Mouse (Mus musculus): ENCODE measurements around the gene Cnp. TPM values are rescaled to one million over a fixed set of nuclear protein-coding genes. Genes with fewer than 3 reads are reported as not detected.
"Not testable (repeated sequence)": the region's sequence is repeated elsewhere in the genome, so short reads cannot be mapped to it uniquely, and the experiment has no call there.

Gene Cnp
- total RNA-seq, 2 experiments from 2014 or later: 14.4 to 23.1 TPM

DNA sequence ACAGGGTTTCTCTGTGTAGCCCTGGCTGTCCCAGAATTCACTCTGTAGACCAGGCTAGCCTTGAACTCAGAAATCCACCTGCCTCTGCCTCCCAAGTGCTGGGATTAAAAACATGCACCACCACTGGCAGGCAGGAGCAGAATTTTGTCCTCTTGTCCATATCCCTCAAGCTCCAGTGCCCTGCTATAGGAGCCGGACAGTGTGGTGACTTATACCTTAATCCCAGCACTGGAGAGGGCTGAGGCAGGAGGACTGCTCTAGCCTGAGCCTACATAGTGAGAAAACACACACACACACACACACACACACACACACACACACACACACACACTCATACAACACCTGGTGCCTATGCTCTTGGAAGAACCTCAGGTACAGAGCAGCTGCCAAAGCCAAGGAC, 7.7 kb downstream of the Cnp start:
- ATAC-seq (replicated peaks; ENCODE audit: low FRiP score, poor library complexity, severe bottlenecking): not testable (repeated sequence)

DNA sequence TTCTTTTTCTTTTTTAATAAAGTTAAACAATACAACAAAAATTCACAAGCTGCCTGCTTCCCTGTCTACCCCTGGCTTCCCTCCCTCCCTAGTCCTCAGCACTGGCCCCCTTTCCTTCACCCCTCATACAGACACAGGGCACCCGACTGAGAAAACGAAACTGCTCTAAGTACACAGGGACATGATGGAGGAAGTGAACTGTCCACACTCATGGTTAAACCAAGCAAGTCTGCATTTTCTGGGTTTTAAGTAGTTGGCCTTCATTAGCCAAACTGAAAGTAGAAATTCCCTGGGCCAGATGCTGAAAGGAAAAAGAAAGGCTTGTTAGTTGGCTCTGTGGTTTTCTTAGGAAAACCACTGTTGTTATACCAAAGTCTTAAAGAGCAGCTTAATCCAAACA, 8.1 kb downstream of the Cnp start:
- no peak for ATAC-seq (replicated peaks; ENCODE audit: low FRiP score, poor library complexity, severe bottlenecking)

DNA sequence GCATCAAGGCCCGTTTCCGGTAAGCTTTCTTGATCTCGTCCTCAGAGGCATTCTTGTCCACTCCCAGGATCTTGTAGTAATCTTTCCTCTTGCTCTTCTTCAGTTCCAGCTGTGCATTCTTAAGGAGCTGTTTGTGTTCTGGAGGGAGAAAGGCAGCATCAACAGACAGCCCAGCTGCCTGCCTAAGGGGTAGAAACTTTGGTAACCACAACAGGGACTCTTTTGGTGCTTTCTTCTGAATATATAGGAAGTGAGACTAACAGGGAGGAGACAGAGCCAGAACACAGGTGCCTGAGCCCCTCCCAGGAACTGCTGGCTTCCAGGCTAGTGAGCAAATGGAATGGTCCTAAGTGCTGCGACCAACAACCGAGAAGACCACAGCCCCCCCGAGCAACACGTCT, 9.9 kb downstream of the Cnp start:
- ATAC-seq (replicated peaks; ENCODE audit: low FRiP score, poor library complexity, severe bottlenecking): no peak

DNA sequence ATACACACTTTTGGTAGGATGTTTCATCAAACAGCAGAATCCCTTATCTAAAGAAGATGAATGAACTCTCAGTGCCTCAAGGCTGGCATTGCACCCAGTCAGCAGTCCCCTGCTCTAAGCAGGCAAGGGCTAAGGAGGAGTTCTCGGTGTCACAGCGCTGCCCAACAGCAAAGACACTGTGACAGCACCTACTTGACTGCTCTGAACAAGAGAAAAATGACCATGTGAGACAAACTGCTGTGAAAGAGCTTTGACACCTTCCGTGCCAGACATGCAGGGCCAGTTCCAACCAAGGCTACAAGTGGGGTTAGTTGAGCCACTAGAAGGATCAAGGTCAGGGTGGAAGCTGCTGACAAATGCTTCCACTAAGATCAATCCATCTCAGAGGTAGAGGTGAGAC, 10.4 kb downstream of the Cnp start:
- no peak for ATAC-seq (replicated peaks; ENCODE audit: low FRiP score, poor library complexity, severe bottlenecking)

DNA sequence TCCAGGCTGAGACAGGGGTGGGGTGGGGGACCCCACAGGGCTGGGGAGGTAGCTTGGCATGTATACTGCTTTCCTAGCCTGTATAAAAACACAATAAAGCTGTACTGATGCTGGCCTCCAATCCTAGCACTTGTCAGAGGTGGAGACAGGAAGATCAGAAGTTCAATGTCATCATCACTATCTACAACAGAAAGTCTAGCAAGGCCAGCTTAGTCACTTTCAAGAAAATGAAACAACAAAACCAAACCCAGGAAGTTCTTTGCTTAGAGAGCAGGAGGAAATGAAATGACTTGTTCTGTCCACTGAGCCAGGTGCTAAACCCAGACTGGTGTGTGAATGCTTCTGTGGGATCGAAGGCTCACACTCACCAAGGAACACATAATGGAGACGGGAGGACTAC, 13.8 kb downstream of the Cnp start:
- ATAC-seq (replicated peaks; ENCODE audit: low FRiP score, poor library complexity, severe bottlenecking): no peak

DNA sequence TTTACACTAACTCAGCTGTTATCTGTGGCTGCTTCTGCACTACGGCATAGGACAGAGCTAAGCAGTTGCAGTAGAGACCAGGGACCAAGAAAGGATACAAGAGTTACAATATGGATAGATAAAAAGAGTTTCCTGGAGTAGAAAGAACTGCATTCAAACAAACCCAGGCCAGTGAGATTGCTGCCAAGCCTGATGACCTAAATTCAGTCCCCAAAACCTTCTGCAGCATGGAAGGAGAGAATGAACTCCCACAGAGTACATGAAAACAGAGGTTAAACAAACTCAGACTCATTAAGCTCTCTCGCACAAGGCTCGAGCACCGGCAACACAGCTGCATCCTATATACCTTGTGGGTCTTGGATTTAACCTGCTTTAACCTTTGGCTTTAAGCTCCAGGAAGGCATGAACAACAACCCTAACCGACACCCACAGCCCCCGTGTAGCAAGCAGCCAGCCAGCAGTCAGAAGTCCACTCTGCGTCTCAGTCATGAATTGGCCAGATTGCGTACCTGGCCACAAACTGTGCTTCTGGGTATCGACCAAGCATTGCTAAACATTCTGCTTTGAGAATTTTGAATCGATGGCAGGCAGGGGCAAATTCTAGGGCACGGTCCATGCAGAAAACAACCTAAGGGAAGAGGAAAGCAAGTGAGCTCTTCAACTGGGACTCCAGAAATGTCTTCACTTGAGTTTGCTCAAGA, 17.8 kb downstream of the Cnp start:
- no peak for ATAC-seq (replicated peaks; ENCODE audit: low FRiP score, poor library complexity, severe bottlenecking)

DNA sequence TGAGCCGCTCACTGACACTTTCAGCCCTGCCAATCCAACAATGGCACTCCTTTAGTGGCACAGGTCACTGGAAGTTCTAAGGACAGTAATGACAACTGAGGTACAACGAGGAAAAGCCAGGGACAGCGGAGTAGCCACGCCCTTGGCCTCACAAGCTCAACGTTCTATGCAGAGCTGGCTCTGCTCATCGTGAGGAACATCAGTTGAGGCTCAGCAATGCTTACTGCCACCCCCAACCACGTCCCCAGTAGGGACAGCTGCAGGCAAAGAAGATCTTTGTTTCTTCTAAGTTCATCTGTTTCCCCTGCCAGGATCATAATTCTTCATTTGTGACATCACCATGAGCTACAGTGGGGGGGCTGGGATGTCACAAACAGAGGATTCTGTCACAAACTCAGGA, 19.9 kb downstream of the Cnp start:
- no peak for ATAC-seq (replicated peaks; ENCODE audit: low FRiP score, poor library complexity, severe bottlenecking)

DNA sequence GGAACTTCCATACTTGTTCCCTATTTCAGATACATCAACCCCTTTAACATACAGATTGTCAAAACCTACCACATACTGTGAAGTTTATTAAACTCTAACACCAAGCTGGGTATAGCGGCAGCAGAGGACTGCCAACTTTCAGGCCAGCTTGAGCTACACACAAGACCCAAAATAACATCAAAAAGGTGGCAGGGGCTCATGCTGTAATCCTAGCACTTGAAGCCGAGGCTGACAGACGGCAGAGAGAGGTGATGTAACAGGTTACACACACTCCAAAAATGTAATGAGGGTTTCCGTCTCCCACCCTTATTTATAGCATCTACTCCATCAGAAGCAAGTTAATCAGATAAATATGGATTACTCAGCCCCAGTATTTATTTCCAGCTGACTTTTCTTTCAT, 20.8 kb downstream of the Cnp start:
- ATAC-seq (replicated peaks; ENCODE audit: low FRiP score, poor library complexity, severe bottlenecking): no peak

DNA sequence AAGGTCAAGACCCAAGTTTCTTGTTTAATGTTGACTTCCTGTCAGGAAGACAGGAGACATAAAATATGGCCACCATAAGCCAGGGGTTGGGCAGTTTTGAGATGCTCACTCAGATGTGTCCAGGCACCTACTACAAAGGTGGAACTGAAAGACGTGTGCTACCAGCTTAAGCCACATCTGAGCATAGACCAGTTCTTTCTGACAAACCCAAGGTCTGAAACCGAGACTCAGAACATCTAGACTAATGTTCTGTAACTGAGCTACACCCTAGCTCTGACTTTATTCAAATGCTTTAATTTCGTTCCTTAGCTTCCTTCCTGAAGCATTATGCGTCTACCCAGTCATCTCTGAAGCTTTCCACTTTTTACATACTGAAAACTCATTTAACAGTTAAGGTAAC, 23.4 kb downstream of the Cnp start:
- ATAC-seq (replicated peaks; ENCODE audit: low FRiP score, poor library complexity, severe bottlenecking): no peak

DNA sequence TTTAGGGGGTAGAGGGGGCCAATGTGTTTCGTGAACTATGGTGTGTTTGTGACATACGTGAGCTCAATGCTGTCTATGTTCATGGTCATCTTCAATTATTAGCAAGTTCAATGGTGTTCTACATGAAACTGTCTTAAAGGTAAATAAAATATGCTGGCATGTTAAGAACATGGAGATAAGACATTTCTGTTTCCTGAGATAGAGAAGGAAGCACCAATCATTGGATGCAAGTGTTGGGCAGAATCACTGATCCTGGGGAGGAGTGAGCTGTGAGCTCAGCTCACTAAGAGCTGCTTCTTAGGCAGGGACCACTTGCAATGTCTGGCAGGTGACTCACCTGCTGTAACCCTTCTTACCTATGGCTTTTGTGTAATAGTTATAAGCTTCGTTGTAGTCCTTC, 26.7 kb downstream of the Cnp start:
- ATAC-seq (replicated peaks; ENCODE audit: low FRiP score, poor library complexity, severe bottlenecking): no peak

DNA sequence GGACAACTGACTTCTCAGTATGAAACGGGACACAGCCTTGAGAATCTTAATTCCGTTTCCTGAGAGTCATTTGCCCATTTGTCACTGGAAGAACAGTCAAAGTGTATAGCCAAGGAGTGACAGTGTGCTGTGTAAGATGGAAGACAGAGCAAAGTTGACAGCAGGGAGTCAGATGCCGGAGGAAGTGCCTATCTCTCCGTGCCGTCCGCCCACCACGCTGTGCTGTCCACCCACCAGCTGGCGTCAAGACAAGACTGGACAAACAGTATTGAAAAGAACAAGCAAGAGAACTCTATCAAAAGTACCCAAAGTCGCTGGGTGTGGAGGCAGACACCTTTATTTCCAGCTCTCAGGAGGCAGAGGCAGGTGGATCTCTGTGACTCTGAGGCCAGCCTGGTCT, 28.5 kb downstream of the Cnp start:
- ATAC-seq (replicated peaks; ENCODE audit: low FRiP score, poor library complexity, severe bottlenecking): no peak

DNA sequence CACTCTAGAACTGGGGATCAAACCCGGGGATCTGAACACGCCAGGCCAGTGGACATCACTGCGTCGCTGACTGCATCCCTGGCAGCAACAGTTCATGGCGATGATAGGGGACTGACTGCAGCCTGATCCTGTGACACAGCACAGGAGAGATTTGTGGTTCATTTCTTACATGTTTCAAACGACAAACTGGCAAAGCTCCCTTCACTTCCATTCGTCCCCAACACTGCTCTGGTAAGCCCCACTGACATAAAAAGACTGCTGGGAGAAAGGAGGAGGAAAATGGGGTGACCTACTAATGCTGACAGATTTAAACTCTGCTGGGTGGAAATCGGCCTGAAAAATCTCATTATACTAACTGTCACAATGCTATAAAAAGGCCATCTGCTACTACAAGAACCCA, 29.1 kb downstream of the Cnp start:
- no peak for ATAC-seq (replicated peaks; ENCODE audit: low FRiP score, poor library complexity, severe bottlenecking)

DNA sequence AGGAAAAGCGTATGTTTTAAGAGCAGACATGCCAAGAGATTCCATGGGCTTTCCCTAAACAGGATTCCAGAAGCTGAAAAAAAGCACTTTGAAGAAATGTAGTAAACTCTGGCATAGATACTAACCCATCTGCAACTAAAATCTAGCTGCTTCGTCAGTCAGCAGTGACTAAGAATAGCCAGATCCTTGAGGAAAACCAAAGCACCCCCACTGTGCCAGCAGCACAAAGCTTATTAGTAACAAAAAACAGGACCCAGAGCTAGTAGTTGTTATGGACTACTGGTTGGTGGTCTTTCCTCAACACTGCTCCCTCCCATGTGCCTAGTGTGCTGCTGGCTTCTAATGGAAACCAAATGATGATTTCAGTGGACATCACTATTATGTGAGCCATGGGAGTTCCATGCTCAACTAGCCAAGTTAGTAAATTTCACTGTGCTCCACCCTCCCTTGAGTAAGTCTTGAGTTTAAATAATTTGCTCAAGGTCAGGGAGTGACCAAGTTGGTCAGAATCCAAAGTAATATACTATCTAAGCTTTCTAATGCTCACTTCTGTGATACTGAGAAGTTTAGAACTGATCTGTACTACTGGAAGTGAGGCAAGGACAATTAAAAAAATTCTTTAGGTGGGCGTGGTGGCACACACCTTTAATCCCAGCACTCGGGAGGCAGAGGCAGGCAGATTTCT, 29.8 kb downstream of the Cnp start:
- ATAC-seq (replicated peaks; ENCODE audit: low FRiP score, poor library complexity, severe bottlenecking): no peak

DNA sequence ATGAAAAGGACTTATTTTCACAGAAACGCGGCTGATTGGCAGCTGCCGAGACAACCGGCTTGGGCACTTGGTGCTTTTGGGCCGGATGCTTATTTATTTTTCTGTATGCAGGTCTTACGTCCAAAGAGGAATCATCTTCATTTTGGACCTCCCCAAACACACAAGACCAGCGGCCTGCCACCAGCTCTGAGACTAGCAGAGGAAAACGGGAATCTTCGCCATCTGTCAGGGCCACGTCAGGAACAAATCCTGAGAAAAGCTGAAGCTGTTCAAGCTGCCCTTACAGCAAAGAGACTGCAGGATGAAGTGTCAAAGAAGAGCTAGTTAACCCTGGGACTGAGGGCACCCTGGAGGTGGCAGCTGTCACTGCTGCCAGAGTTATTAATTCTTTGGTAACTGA, 30.7 kb downstream of the Cnp start:
- no peak for ATAC-seq (replicated peaks; ENCODE audit: low FRiP score, poor library complexity, severe bottlenecking)

DNA sequence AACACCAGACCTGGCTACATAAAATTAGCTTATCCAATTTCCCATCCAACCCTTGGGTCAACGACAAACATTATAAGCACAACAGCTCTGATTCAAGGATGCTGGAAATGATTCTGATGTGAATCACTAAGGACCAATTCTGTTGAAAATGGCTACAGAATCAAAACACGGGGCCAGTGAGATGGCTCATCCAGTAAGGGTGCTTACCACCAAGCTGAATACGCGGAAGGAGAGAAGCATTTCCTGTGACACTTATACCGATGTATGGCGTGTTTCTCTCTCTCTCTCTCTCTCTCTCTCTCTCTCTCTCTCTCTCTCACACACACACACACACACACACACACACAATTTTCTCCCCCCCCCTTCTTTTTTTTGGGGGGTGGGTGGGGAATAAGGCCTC, 32.4 kb downstream of the Cnp start:
- ATAC-seq (replicated peaks; ENCODE audit: low FRiP score, poor library complexity, severe bottlenecking): no peak

DNA sequence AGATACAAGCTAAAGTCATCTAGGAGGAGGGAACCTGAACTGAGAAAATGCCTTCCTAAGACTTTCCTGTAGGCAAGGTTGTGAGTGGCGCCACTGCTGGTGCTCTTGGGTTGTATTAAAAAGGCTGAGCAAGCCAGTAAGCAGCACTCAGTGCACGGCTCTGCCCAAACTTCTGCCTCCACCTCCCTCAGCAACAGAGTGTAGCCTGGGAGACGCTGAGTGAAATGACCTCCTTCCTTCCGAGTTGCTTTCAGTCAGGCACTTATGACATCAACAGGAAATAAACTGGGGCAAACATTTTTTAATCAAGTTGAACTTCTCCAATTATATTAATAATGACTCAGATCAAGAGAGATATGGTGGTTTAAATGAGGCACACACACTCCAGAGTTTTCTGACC, 34.1 kb downstream of the Cnp start:
- no peak for ATAC-seq (replicated peaks; ENCODE audit: low FRiP score, poor library complexity, severe bottlenecking)

DNA sequence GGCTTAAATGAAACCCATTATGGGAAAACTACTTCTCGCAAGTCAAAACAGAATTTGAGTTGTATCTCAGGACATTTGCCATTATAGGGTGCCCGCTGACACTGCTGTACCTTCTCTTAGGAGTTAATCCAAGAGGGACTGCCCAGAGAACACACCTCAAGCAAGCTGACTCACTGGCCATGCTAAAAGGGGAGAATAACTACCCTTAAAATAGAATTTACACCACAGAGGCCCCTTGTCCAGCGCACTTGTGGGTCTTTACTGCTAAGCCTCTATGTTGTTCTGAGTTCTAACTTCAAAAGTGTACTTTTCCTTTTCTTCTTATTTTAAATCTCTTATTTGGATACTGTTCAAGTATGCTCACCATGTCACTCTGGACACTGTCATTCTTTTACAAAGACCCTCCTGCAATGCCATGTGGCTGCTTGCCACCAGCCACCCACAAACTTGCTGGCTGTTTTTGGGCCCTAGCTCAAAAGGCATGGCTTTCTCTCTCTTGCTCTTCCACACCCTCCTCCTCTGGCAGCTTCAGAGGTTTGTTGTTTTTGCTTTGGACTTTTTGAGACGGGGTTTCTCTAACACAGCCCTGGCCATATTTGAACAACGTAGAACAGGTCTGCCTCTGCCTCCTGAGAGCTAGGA, 34.8 kb downstream of the Cnp start:
- ATAC-seq (replicated peaks; ENCODE audit: low FRiP score, poor library complexity, severe bottlenecking): no peak

DNA sequence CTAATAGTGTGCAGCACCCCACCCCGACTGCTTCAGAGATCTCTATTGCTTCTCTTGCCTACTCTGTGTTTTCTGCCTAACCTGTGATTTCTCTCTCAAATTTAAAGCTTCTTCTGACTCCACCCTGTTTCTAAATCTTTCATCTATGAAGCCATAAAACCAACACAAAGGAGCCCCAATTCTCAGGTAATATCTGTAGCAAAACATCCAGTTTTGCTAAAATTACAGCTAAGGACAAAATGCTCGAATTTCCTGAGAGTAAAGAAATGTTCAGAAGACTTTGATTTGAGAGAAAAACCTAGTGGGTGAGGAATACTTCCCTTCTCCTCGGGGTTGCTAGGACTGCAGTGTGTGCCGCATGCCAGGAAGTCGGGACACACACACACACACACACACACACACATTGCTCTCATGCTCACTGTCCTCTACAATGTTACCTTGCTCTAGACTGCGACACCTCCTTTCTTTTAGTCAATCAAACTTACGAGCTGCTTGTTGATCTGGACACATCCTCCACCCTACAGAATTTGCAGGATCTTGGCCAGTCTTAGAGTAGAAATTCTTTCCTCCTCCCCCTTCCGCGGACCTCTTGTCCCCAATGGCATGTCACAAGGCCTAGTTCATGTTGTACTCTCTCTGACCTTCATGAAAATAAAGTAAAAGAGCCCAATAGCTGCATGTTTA, 35.4 kb downstream of the Cnp start:
- no peak for ATAC-seq (replicated peaks; ENCODE audit: low FRiP score, poor library complexity, severe bottlenecking)

DNA sequence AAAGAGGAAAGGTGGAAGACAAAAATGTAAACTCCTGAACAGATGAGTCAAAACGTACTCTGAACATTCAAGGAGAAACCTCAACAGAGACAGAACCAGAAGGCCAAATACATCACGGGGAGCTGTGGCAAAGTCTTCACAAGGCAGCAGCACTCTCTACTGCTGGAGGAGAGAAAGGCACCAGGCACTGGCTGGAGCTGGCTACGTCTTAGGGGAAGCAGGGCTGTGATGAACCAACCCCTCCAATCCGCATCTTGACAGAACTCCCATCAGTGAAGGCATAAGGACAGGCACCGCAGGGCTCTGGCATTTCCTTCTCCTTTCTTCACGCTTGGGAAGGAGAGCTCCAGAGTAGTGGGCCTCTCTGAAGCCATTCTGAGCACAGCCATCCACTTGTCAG, 36.9 kb downstream of the Cnp start:
- no peak for ATAC-seq (replicated peaks; ENCODE audit: low FRiP score, poor library complexity, severe bottlenecking)

DNA sequence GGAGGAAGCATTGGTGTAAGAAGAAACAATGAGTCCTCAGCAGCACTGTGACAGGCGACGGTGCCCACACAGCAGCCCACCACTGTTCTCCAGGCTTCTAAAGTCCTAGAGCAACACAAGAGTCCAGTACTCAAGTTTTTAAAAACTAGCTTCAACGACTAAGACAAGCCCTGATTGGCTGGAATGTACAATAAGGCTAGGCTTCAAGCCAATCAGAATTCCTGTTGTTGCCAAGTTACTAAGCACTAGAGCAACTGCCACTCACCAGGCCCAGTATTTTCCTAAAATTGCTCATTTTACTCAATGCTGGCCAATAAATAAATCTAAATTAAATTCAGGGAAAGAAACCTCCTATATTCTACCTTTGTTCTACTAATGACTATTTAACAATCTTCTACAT, 38.5 kb downstream of the Cnp start:
- no peak for ATAC-seq (replicated peaks; ENCODE audit: low FRiP score, poor library complexity, severe bottlenecking)

DNA sequence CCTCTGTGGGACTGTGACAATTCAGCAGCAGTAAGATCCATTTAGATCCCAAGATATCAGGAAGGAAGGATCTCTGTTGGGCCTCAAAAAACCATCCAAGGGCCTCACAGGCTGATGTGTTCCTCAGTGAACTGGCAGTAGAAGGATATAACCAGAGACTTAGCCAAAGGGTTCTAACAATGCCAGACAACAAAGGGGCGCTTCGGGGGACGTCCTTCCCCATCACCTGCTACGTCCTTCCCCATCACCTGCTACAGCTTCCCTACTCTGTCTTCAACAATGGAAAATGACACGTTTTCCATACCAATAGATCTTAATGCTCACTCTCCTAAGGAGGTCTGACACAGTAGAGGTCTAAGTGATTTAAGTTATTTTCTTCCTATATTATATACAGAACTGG, 41.6 kb downstream of the Cnp start:
- no peak for ATAC-seq (replicated peaks; ENCODE audit: low FRiP score, poor library complexity, severe bottlenecking)

All from erythroid progenitor cell, adult 5-6 weeks (primary cell).